Mouse (Mus musculus) gastrocnemius, postnatal 36 days (tissue): ENCODE data around the gene Ldhb. TPM values are rescaled to one million over a fixed set of nuclear protein-coding genes. Genes with fewer than 3 reads are reported as not detected.
"Not testable (repeated sequence)": the region's sequence is repeated elsewhere in the genome, so short reads cannot be mapped to it uniquely, and the experiment has no call there.

ENCODE experiments used
- DNase-seq, 2 experiments: peaks; one replicate each; pipeline ENCODE4 v3.0.0; 2022
- intact Hi-C: fragments of 180-260 bp; cut with DNase I; formaldehyde crosslinking; loops from one replicate; pipeline ENCODE4 v1.15.1; 2025
- total RNA-seq, 2 experiments: library from RNA; stranded (reverse); gene quantifications; 2 replicates each; pipeline ENCODE4 v1.2.3; 2021

Gene Ldhb
- total RNA-seq, 2 experiments from 2014 or later = 236 to 395 TPM

DNA sequence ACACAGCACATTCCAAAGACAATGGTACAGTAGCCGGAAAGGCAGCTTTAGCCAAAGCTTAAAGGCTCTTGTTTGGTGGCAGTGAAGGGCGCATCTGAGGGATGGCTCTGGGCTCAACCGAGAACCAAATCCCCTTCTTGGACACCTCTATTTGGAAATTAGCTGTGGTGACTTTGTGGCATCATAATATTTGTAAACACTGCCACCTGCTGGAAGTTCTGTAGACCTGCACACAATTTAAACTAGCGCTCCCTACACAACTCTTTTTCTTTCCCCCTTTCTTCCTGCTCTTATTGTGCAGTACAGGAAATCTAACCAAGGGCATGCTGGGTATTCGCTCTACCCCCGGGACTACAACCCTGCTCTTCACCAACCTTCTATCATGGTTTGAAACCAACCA, 11.4 kb upstream of the Ldhb start:
- DNase-seq = no peak
- intact Hi-C loops = loop anchor here (5.0 kb wide), 1 partner anchor 42 kb away; no protein-coding TSS in a partner anchor

DNA sequence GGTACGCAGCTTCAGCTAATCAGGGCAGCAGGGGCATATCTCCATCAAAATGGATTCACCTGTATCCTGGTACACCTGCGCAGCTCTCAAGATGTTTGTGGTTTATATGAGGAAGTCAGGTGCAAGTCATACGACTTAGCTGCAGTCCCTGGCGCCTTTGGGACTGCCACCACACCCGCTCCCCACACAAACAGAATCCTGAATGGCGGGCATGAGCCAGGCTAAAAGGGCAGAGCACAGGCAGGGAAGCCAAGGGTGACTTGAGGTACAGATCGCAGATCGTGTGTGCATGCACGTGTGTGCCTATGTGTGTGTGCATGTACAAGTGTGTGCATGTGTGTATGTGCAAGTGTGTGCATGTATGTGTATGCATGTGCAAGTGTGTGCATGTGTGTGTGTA, 7.6 kb upstream of the Ldhb start:
- not testable (repeated sequence) for DNase-seq
- intact Hi-C loops = loop anchor here (5.0 kb wide), 1 partner anchor 38 kb away; no protein-coding TSS in a partner anchor

DNA sequence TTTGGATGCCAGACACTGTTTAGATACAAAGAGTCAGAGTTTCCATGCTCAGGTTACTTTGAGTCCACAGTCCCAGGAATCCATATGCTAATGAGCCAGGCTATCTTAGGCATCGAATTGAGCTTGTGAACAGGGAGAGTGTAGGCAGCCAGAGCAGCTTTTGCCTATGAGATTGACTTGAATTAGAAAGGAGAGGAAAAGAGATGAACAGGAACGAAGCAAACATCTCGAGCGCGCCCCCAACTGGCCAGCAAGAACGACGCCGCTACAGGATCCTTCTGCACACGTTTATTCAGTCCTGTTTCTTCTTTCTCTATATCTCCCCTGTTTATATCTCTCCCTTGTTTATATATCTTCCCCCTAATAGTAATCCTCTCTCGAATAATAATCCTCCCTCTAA, 7.2 kb upstream of the Ldhb start:
- intact Hi-C loops = loop anchor here (5.0 kb wide), 1 partner anchor 38 kb away; no protein-coding TSS in a partner anchor
- DNase-seq = no peak

DNA sequence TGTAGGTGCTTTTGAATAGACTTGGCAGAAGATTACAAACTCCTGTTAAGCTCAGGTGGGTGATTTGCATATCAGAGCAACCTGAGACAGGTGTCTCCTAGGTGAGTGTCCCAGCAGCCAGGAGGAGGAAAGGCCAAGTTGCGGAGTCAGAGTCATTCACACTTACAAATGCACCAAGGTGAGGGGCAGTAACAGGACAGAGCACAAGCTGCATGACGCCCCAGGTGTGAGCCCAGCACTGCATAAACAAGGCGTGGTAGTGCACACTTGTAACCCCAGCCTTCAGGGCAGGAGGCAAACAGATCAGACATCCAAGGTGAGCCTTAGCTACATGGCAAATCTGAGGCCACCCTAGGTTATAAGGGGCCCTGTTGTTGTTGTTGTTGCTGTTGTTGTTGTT, 5.1 kb upstream of the Ldhb start:
- intact Hi-C loops = no loop called here
- no peak for DNase-seq

DNA sequence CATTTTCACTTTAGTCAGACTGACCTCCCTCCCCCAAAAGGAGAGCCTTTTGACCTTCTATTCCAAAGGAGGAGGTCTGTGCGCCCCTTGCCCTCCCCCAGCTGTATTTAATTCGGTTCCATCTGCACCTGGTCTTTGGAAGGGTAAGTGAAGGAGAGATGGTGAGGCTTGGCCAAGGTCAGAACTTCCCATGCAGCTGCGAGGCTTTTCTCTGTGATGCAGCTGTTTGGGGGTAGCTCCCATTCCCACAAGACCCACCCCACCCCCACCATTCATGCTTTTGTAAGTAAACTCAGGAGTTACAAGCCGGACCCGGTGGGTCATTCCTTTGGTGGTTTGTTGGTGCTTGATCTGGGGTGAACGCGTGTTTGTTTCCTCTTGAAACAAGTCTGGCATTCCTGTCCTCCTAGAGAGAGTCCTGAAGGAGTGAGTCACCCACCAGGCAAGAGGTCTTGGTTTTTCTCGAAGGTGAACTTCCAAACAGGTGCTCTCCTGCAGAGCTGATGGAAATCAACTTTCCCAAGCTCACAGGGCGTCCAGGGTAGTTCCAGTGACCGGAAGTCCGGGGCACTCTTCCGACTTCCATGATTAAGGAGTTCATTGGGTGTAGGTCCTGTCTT, 3.9 kb upstream of the Ldhb start:
- intact Hi-C loops = no loop called here

DNA sequence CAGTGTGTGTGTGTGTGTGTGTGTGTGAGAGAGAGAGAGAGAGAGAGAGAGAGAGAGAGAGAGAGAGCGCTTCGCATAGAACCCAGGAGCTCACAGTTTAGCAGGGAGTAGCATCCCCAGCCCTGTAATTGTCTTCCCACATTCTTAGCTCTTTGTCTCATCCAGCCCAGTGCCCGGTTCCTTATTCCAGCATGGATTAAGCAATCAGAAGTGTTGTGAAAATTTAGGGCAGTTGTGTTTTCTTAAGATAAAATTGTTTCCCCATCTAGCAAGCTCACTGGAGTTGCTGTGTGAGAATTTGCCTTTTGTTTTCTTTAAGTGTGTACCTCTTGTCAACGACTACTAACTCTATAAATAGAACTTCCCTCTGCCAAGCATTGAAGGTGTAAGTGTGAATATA, 906 bp upstream of the Ldhb start:
- DNase-seq = no peak
- intact Hi-C loops = no loop called here

More for the DNA sequence above, 3.9 kb upstream of the Ldhb start:
- DNase-seq = no peak

DNA sequence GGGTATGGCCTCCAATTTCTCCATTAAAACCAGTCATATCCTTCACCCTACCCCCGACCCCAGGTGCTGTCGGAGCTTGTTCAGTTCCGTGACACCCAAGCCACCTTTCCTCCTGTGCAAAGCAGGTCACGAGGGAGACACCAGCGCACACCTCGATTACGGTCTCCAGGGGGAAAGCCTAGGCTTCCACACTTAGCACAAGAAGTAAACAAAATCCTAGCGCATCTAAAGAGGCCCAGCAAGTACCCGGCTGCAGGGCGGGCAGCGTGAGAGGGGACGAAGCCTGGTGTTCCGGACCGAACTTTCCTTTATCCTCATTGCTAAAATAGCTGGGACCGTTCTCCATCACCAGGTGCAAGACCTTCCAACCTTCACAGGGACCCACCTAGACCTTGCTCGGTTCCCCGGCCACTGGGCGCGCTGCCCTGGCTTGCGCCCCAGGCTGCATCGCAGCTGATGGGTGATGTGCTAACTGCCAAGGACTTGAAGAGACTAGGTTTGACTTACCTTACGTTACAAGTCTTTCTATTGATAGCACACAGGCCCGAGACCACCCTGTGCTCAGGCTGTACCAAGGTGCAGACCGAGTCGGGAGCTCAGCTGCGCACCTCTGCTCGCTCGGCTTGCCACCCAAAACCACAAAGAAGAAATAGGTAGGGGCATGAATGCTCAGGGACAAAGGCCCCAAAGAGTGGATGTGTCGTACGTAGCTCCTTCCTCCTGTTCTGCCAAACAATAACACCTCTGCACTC, 548 bp downstream of the Ldhb start:
- intact Hi-C loops = no loop called here
- DNase-seq = no peak

DNA sequence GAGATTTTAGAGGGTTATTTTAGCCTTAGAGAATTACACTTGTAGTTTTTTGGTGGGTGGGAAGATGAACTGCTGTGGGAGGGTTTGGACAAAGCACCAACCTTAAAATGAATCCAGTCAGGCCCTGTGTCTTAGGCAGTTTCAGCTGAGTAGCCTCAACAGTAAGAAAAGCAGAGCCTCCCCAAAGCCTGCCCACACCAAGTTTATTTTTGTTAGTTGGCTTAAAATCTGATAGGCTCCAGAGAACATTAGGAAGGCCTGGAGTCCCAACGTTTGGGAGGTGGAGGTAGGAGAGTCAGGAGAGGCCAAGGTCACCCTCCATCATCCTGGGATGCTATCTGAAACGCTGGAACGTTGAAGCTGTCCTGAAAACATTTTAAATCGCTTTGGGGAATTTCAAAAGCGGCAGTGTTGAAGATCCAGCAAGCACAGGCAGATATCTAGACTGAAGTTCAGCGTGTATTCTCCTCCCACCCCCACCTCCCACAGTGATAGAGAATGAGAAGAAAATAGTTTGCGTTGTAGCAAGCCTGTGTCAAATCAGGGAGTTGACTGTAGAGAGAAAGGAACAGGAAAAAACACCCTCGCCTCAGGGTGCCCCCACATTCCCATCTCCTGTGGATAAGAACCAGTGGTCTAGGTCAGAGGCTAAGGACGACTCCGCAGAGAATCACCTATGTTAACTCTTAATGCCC, 1.3 kb downstream of the Ldhb start:
- no peak for DNase-seq
- intact Hi-C loops = no loop called here

DNA sequence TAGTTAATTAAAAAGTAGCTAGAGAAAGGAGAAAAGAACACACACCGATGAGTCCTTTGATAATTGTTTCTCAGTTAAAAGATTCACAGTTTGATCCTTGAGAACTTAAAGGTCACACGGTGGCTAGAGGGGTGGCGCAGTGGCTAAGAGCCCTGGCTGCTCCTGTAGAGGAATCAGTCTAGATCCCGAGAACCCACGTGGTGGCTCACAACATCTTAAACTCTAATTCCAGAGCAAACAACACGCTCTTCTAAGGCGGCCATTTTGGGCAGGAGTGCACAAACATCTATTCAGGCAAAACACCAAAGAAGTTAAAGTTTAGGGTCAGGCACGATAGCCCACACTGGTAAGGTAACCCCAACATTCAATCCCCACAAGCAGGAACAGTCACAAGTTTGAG, 4.2 kb downstream of the Ldhb start:
- intact Hi-C loops = no loop called here
- no peak for DNase-seq

DNA sequence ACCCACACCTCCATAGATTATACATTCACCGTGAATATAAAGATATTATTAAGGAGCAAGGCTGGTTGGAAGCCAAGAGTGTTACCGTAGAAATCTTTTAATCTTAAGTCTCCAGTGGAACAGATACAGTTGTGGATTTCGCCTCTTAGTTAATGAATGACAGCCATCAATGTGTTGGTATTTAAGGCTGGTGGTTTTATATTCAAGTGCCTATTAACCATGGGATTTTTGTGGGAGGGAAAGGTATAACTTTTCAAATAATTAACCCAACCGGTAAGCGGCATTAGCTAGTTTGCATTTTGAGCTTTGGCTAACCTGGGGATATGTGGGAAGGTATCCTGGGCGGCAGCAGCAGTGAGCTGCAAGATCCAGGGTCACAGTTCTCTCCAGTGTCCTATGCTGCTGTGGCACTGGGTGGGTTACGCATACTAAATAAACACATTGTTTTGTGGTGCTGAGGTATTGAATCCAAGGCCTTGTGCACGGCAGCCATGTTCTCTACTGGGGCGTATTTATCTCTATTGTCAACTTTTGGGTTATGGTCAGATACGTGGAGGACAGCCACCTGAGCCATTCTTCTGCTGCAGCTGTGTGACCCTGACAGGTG, 5.1 kb downstream of the Ldhb start:
- intact Hi-C loops = no loop called here
- DNase-seq = no peak

DNA sequence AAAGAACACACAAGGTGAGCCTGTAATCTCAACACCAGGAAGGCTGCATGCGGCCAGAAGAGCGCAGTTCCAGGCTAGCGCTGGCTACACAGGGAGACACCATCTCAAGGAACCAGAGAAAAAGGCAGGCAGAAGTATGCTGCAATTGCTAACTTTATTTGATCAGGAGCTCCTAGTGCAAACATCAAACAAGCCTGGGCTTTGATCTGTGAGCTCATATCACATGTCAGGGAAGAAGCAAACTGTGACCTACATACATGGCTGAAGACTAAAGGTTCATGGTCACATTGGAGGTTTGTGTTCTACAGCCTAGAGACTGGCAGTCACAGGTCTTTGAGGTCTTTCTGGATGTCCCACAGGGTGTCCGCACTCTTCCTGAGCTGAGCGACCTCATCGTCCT, 17.6 kb downstream of the Ldhb start:
- DNase-seq, intact Hi-C loops: not testable (repeated sequence)

DNA sequence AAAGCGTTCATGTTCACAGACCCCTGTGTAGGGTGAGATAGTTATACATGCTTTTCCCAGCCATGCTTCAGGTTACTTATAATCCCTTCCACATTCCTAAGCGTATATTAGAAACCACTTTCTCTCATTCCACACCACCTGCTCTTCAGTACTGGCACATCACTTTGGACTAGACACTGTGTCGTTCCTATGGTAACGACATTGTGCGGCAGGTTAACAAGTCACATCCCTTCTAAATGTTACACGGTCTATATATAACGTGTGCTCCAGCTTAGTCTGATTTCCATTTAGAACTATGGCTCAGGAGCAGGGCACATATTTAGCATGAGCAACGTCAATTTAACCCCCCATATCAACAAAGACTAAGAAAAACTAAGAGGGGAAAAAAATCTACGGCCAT, 20.1 kb downstream of the Ldhb start:
- DNase-seq = no peak
- intact Hi-C loops = no loop called here

DNA sequence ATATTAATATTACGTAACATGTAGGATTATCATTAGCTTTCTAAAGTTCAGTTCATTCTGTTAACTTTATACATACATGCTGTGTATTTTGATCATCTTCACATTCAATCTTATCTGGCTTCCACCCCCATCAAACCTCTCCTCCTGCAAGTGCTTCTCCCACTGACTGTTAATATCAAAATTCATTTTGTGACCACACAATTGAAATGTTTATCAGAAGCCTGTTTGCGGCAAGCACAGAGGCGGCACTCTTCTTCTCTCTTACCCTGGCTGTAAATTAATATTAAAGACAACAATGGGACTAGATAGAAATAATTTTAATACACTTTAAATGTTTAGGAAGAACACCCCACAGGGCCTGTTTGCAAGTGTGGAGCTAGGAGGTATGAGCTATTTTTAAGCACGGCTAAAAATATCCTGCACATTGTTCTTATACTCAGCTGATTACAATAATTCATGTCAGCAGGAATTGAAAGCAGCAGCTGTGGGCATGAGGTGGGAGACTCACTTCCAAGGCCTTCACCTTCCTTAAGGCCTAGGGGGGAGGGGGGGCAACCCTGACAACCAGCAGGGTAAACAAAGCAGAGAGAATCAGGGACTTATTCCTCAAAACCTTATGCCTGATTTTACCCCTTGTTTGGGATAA, 22.2 kb downstream of the Ldhb start:
- intact Hi-C loops = no loop called here
- no peak for DNase-seq

DNA sequence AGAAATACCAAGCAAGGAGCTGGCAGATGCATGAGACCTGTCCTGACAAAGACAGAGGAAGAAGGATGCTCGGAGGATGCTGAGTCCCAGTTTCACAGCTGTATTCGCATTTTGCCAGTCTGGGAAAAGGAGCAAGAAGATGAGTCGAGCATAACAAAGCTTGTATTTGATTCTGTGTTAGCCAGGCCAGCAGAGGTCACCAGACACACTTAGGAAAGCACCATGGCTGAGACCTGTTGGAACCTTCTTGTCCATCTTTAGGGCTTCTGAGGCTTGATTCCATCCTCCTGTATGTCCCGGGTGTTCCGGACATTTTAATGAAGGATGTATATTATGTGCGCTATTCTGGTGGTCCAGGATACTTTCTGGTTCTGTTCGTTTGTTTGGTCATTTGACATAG, 30.5 kb downstream of the Ldhb start:
- no peak for DNase-seq
- intact Hi-C loops = loop anchor here (5.0 kb wide), 1 partner anchor 40 kb away; no protein-coding TSS in a partner anchor

DNA sequence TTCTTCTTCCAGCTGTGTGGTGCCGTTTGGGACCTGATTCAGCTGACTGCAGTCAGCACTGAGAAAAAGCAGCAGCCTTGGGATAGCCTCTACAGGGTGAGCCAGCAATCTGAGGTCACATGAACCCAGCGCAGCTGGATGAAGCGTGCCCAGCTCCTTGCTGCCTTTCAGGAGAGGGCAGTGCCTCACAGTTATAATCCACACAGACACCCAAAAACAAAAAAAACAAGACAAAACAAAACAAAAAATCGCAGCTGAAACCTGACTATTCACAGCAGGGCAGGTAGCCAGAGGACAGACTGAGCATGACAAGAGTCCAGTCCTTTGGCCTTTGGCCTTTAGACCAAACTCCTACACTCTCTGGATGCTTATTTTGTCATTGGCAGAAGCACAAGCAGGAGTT, 35.0 kb downstream of the Ldhb start, which contains the start of gene Gys2:
Gene Gys2 (minus strand): TSS at position 309 of the 403 bp plus-strand sequence.
- no peak for DNase-seq
- intact Hi-C loops = no loop called here

DNA sequence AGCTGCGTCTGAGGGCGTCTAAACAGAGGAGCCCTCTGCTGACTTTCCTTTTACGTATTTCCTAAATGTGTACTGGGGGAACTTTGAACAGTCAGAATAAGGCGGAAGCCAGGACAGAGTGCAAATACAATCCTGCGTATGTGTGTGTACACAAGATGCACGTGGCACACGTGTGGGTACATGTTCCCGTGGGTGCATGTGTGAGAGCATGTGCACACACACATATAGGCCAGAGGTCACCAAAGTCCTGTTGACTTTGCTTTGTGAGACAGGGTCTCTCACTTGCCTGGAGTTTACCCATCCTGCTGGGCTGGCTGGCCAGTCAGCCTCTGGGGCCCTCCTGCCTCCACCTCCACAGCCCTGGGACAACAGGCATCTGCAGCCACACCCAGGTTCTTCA, 36.6 kb downstream of the Ldhb start:
- intact Hi-C loops = no loop called here
- DNase-seq = no peak

DNA sequence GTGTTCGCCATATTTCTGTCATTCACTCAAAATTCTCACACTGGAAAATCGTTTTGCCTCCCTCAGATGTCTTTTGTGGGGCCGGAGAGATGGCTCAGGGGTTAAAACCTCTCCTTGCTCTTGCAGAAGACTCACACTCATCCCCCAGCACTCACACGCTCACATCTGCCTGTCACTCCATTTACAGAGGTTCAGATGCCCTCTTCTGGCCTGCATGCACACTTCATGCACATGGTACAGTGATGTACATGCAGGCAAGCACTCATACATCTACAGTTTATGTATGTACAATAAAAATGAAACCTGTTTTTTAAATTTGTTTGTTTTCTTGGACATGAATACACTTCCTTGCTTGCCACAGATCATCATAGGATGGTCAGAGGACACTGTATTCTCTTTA, 38.2 kb downstream of the Ldhb start:
- intact Hi-C loops = no loop called here
- no peak for DNase-seq

DNA sequence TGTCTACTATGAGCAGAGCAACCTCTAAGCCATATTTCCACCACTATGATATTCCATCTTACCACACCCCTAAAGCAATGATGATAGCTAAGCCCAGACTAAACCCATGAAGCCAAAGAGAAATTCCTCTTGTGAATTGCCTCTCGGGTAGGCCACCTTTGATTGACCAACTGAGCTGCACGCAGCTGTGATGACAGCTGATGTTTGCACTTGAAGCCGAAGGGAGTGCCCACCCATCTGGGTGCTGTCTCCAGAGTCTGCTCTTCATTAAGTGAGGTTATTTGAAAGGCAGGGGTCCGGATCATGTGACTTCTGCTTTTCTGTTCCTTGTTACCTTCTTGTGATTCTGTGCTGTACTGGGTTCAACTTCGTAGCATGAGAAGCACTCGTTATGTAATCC, 45.6 kb downstream of the Ldhb start:
- intact Hi-C loops = no loop called here
- DNase-seq = no peak

DNA sequence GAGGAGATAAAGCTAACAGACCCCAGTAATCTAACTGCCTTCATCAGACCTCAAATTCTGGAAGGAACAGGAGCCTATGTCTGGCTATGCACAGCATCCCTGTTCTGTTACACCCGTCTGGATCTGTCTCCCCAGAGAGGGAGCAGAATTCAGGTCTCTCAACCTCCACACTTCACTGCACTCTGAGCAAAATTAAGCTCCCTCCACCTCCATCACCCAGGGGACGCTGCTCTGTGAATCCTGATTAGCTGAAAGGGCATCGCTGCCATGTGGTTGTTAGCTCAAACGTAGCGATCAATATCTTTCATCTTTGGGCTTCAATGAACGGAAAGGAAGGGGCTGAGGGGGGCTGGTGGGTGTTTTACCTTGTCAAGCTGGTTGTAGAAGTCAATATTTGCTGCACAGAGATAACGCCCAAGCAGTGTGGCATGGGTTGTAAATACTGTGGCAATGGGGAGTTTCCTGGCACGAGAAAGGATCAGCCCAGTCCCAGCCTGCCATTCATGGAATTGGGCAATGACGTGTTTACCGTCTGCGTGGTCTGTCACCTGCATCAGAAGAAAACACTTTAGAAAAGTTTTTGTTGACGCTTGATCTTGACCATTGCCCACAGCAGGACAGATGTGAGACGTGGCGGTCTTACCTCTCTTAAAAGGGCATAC, 48.6 kb downstream of the Ldhb start:
- intact Hi-C loops = no loop called here
- no peak for DNase-seq

DNA sequence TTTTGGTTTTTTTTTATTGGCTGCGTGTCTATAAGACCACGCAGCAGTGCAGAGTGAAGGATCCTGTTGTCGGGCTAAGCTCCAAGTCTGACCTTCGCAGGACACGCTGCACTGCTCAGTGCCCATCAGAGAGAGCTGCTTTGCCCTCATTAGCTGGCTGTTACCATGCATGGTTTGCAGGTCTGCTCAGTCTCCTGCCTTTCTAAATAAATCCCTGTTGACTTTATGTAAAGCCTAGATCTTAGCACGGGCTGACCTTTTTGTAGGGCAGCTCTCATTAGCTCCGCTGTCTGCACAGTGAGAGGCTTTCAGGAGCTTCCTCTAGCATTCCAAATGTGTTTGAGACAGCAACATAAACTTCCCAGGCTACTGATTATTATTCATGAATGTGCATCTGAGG, 49.7 kb downstream of the Ldhb start:
- DNase-seq = no peak
- intact Hi-C loops = no loop called here
